Mouse (Mus musculus) myocyte (in vitro differentiated cells): ENCODE data around the gene Fam83f.

Experiments used
- E2F4 ChIP-seq: IDR thresholded peaks from one replicate; pipeline ENCODE4 v1.6.1; 2011; ENCODE audit warnings: mild to moderate bottlenecking, control low read depth, moderate library complexity; ENCODE audit not compliant: insufficient read depth
- MAX ChIP-seq: IDR thresholded peaks from one replicate; pipeline ENCODE4 v1.6.1; 2011; ENCODE audit warnings: low read depth, mild to moderate bottlenecking, control low read depth
- MYOD1 ChIP-seq, 3 experiments: IDR thresholded peaks; one replicate each; pipeline ENCODE4 v1.6.1; 2011; ENCODE audit warnings: control low read depth in 2 of 3, low read depth in 2 of 3, mild to moderate bottlenecking in 2 of 3, moderate library complexity in 1 of 3; ENCODE audit not compliant: insufficient read length in 2 of 3, control insufficient read depth in 1 of 3
- MYOG ChIP-seq, 3 experiments: IDR thresholded peaks; one replicate each; pipeline ENCODE4 v1.6.1; 2011; ENCODE audit warnings: control low read depth in 2 of 3, low read depth in 2 of 3, mild to moderate bottlenecking in 2 of 3; ENCODE audit not compliant: insufficient read length in 2 of 3, control insufficient read depth in 1 of 3, insufficient read depth in 1 of 3
- POLR2A ChIP-seq: IDR thresholded peaks from one replicate; pipeline ENCODE4 v1.6.1; 2011; ENCODE audit warnings: low read depth, mild to moderate bottlenecking, control low read depth, moderate library complexity; ENCODE audit not compliant: insufficient read length
- SRF ChIP-seq: IDR thresholded peaks from one replicate; pipeline ENCODE4 v1.6.1; 2011; ENCODE audit warnings: low read depth; ENCODE audit not compliant: control insufficient read depth, insufficient read length

DNA sequence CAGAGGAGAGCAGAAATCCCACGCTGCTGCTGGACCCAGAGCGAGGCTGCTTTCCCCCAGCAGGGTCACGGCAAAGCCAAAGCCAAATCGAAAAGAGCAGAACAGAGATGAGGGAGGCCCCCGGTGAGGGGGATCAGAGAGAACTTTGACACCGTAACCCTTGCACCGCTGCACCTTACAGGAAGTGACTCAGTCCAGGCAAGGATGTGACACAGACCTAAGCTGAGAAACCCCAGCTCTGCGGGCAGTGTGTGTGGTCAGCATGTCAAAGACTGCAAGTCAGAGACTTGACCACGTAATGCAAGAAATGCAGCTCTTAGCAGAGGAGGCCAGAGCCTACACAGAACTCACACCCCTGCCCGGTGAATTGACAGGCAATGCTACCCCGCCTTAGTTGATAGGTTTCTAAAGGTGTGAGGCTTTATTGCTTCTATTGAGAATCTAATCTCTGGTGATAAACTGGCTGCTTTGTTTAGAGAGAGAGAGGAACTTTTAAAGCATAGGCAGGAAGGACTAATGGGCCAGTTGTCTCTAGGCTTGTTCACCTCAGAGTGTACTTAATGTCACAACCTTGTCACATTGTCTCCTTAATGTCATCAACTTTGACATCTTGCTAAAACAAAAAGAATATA, 32.5 kb upstream of the Fam83f start:
- TF ChIP-seq POLR2A (no peak), MAX (no peak), E2F4 (no peak), SRF (no peak), MYOG (IDR thresholded peaks at IDR 0.05; ENCODE audit: control insufficient read depth in 1 of 3, insufficient read depth in 1 of 3, insufficient read length in 2 of 3, low read depth in 2 of 3) (no peak), MYOD1 (IDR thresholded peaks at IDR 0.05; ENCODE audit: control insufficient read depth in 1 of 3, insufficient read length in 2 of 3, low read depth in 2 of 3) (no peak)
